Mouse (Mus musculus): ENCODE results near the gene Dvl1. TPM values are rescaled to one million over a fixed set of nuclear protein-coding genes. Genes with fewer than 3 reads are reported as not detected.

Gene Dvl1
- 2.8 and 2.9 TPM in 2 replicates for polyA plus RNA-seq (2015; fragmentation: Nextera tagmentation; extraction: Ambion mirVana)

DNA sequence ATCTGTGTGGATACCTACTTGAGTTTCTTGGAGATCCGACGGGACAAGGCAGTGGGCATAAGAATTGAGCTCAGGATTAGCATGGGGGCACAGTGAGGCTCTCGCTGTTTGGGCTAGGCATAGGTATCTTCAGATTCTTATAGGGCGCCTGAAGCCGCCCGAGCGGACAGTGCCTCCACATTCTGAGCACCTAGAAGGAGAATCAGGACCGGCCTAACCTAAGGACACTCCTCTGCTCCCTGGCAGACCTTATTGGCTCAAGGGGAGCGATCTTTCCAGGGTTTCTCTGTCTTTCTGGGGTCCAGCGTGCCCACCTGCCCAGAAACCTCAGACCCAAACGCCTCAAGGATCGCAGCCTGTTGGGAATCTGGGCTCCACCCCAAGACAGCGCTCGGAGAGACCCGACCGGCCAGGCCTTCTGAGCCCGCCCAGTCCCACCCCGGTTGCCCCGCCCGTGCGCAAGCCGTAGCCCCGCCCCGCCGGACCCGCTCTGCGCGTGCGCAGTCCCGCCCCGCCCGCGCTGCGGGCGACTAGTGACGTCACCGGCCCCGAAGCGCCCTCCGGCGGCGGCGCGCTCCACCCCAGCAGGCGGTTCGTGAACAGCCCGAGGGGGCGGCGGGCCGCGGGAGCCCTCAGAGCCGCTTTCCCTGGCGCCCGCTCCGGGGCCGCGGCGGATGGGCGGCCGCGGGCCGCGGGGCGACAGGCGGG lies at the start of gene Dvl1:
TSS of gene Dvl1 (plus strand) at position 532 of the 708 bp plus-strand sequence.
- peak; percentile 92 for ATAC-seq (ENCODE audit: extremely low read depth, insufficient number of reproducible peaks, low FRiP score, low TSS enrichment)
- peak within 1 kb of the TSS; percentile 98 for H3K4me2 ChIP-seq
- peak within 1 kb of the TSS; percentile 92 for H3K4me3 ChIP-seq
- H3K27ac ChIP-seq (replicated peaks), result peak within 1 kb of the TSS; percentile 70
- H3K9me3 ChIP-seq, result no peaks in the 10 kb centered on the region
- WGBS, result 1% methylated on average over 64 of the region's 65 CpGs
- no peaks in the 10 kb centered on the region for H3K27me3 ChIP-seq (replicated peaks)
- H3K4me1 ChIP-seq, result peaks cover 35% of the 10 kb centered on the region
- H3K9ac ChIP-seq, result peak within 1 kb of the TSS; percentile 97
- peaks cover 22% of the 10 kb centered on the region for H3K36me3 ChIP-seq

DNA sequence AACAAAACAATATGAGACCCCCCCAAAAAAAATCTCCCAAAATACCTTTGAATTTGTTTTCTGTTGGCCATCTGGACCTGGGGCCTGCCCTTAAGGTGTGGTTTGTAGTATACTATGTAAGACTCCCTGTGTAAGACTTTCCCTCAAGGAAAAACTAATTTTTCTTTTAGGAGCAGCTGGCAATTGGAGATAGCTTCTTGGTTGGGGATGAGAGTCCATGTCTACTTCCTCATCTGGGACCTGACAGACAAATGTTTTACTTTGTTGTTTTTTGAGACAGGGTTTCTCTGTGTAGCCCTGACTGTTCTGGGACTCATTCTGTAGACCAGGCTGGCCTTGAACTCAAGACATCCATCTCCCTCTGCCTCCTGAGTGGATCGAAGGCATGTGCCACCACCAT lies 45.1 kb upstream of the Dvl1 start:
- Histone ChIP-seq H3K4me3 (no peak overlapping the region), H3K27me3 (replicated peaks) (peaks cover 21% of the 10 kb centered on the region), H3K4me1 (peaks cover 25% of the 10 kb centered on the region), H3K36me3 (peaks cover 22% of the 10 kb centered on the region), H3K9me3 (no peaks in the 10 kb centered on the region), H3K4me2 (no peak overlapping the region), H3K9ac (no peak overlapping the region), H3K27ac (replicated peaks) (no peak overlapping the region)
- ATAC-seq (ENCODE audit: extremely low read depth, insufficient number of reproducible peaks, low FRiP score, low TSS enrichment), result no peak
- 100% methylated on average over 1 of the region's 1 CpGs for WGBS

- no peak for ATAC-seq (ENCODE audit: extremely low read depth, insufficient number of reproducible peaks, low FRiP score, low TSS enrichment)
- H3K9me3 ChIP-seq, result no peaks in the 10 kb centered on the region
- 6% methylated on average over 12 of the region's 12 CpGs for WGBS
- H3K36me3 ChIP-seq, result peaks cover 29% of the 10 kb centered on the region
- H3K27me3 ChIP-seq (replicated peaks), result peaks cover 19% of the 10 kb centered on the region
- peaks cover 25% of the 10 kb centered on the region for H3K4me1 ChIP-seq
- peak within 1 kb of the TSS; percentile 85 for H3K4me2 ChIP-seq
- peak within 1 kb of the TSS; percentile 76 for H3K27ac ChIP-seq (replicated peaks)
- peak within 1 kb of the TSS; percentile 96 for H3K9ac ChIP-seq
- H3K4me3 ChIP-seq, result peak within 1 kb of the TSS; percentile 97
Measured at GRCm38 (mm10) chr4:155802741-155803339, 44.4 kb upstream of the Dvl1 start, which contains the start of gene Mrpl20. Gene Mrpl20 (plus strand): TSS chr4:155802878.

DNA sequence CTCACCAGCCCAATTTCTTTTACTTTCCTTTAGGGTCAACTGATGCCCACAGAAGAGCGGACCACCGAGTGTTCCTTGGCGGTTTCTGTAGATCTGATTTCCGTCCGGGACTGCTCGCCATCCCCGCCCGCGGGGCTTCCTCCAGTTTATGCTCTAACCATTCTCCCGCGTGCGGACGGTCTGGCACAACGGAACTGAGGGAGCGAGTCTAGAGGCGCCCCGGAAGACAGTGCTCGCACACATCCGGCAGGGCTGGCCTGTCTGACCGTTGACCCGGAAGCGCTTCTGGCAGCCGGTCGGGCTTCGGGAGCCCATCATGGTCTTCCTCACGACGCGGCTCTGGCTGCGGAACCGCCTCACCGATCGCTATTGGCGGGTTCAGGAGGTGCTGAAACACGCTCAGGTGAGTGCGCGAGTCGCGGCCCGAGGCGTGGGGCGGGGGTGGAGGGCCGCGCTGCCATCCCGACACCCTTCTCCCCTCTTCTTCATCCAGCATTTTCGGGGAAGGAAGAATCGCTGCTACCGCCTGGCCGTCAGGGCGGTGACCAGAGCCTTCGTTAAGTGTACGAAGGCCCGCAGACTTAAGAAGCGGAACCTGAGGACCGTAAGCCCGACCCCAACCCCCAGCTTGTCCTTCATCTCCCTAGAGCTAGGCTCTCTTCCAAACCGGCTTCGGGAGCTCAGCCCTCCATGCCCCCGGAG lies 43.7 kb upstream of the Dvl1 start:
- H3K36me3 ChIP-seq, result peaks cover 36% of the 10 kb centered on the region
- peak overlapping the region; percentile 97 for H3K4me3 ChIP-seq
- peaks cover 15% of the 10 kb centered on the region for H3K27me3 ChIP-seq (replicated peaks)
- H3K4me2 ChIP-seq, result peak overlapping the region; percentile 85
- peak overlapping the region; percentile 96 for H3K9ac ChIP-seq
- no peaks in the 10 kb centered on the region for H3K9me3 ChIP-seq
- ATAC-seq (ENCODE audit: extremely low read depth, insufficient number of reproducible peaks, low FRiP score, low TSS enrichment), result peak; percentile 96
- under 1% methylated on average over 58 of the region's 58 CpGs for WGBS
- peak overlapping the region; percentile 76 for H3K27ac ChIP-seq (replicated peaks)
- peaks cover 25% of the 10 kb centered on the region for H3K4me1 ChIP-seq

DNA sequence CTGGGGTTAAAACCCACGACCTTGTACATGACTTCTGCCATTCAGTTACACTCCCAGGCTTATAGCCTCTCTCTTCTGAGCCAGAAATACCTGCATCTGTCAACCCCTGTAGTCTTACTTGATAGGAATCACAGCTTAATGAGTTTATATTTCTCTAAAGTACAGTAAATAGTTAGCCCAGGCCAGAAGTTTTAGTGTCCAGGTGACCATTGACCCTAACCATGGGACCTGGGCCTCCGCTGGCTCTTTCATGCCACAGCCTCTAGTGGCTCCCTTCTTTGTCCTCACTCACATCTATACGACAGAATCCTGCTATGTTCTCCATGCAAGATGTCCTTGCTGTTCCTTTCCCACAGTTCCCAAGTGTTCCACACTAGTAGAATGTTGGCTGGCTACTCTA lies 39.4 kb upstream of the Dvl1 start:
- Histone ChIP-seq H3K36me3 (peaks cover 63% of the 10 kb centered on the region), H3K4me1 (peaks cover 32% of the 10 kb centered on the region), H3K4me3 (no peak overlapping the region), H3K9me3 (no peaks in the 10 kb centered on the region), H3K4me2 (no peak overlapping the region), H3K27ac (replicated peaks) (no peak overlapping the region), H3K9ac (no peak overlapping the region), H3K27me3 (replicated peaks) (no peaks in the 10 kb centered on the region)
- ATAC-seq (ENCODE audit: extremely low read depth, insufficient number of reproducible peaks, low FRiP score, low TSS enrichment), result no peak
- 82% methylated on average over 3 of the region's 3 CpGs for WGBS

- H3K27me3 ChIP-seq (replicated peaks), result no peaks in the 10 kb centered on the region
- under 1% methylated on average over 60 of the region's 60 CpGs for WGBS
- H3K27ac ChIP-seq (replicated peaks), result peak within 1 kb of the TSS; percentile 95
- H3K9ac ChIP-seq, result peak within 1 kb of the TSS; percentile 100
- no peaks in the 10 kb centered on the region for H3K9me3 ChIP-seq
- H3K36me3 ChIP-seq, result peaks cover 78% of the 10 kb centered on the region
- peak within 1 kb of the TSS; percentile 100 for H3K4me3 ChIP-seq
- peak within 1 kb of the TSS; percentile 96 for H3K4me2 ChIP-seq
- ATAC-seq (ENCODE audit: extremely low read depth, insufficient number of reproducible peaks, low FRiP score, low TSS enrichment), result peak; percentile 98
- H3K4me1 ChIP-seq, result peaks cover 27% of the 10 kb centered on the region
Measured at GRCm38 (mm10) chr4:155811929-155812664, 35.1 kb upstream of the Dvl1 start, which contains the start of gene Ccnl2. Gene Ccnl2 (plus strand): TSS chr4:155812489.

- 1% methylated on average over 49 of the region's 49 CpGs for WGBS
- peaks cover 78% of the 10 kb centered on the region for H3K36me3 ChIP-seq
- ATAC-seq (ENCODE audit: extremely low read depth, insufficient number of reproducible peaks, low FRiP score, low TSS enrichment), result peak; percentile 61
Measured at GRCm38 (mm10) chr4:155812665-155813181, 34.5 kb upstream of the Dvl1 start.

GRCm38 (mm10) chr4:155817533-155817932 lies 29.7 kb upstream of the Dvl1 start:
- Histone ChIP-seq H3K9ac (no peak overlapping the region), H3K9me3 (no peaks in the 10 kb centered on the region), H3K27ac (replicated peaks) (no peak overlapping the region), H3K4me1 (peaks cover 18% of the 10 kb centered on the region), H3K27me3 (replicated peaks) (no peaks in the 10 kb centered on the region), H3K4me3 (no peak overlapping the region), H3K36me3 (peaks cover 90% of the 10 kb centered on the region), H3K4me2 (no peak overlapping the region)
- 86% methylated on average over 4 of the region's 4 CpGs for WGBS
- ATAC-seq (ENCODE audit: extremely low read depth, insufficient number of reproducible peaks, low FRiP score, low TSS enrichment), result no peak

More at GRCm38 (mm10) chr4:155812665-155813181, 34.5 kb upstream of the Dvl1 start:
- H3K4me1 ChIP-seq, result peaks cover 27% of the 10 kb centered on the region
- no peaks in the 10 kb centered on the region for H3K27me3 ChIP-seq (replicated peaks)
- H3K27ac ChIP-seq (replicated peaks), result peak overlapping the region; percentile 92
- peak overlapping the region; percentile 100 for H3K4me3 ChIP-seq
- H3K4me2 ChIP-seq, result peak overlapping the region; percentile 96
- no peaks in the 10 kb centered on the region for H3K9me3 ChIP-seq
- peak overlapping the region; percentile 100 for H3K9ac ChIP-seq

- no peaks in the 10 kb centered on the region for H3K9me3 ChIP-seq
- no peak overlapping the region for H3K27ac ChIP-seq (replicated peaks)
- ATAC-seq (ENCODE audit: extremely low read depth, insufficient number of reproducible peaks, low FRiP score, low TSS enrichment), result no peak
- no peak overlapping the region for H3K4me2 ChIP-seq
- H3K9ac ChIP-seq, result no peak overlapping the region
- no peaks in the 10 kb centered on the region for H3K27me3 ChIP-seq (replicated peaks)
- no peak overlapping the region for H3K4me3 ChIP-seq
- WGBS, result 79% methylated on average over 7 of the region's 7 CpGs
- H3K4me1 ChIP-seq, result no peaks in the 10 kb centered on the region
- peaks cover 97% of the 10 kb centered on the region for H3K36me3 ChIP-seq
Measured at GRCm38 (mm10) chr4:155821025-155821424, 26.2 kb upstream of the Dvl1 start.

DNA sequence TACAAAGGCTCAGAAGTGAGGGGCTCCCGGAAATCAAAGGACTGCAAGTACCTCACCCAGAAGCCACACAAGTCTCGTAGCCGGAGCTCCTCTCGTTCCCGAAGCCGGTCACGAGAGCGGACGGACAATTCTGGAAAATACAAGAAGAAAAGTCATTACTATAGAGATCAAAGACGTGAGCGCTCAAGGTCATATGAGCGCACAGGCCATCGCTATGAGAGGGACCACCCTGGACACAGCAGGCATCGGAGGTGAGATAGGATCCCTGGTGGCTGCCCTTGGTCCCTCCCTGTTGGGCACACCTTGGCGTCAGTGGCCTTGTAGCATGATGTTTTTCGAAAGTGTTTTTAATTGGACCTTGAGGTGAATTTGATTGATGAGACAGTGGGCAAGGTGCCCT lies 23.8 kb upstream of the Dvl1 start:
- no peak overlapping the region for H3K4me3 ChIP-seq
- no peak overlapping the region for H3K9ac ChIP-seq
- no peaks in the 10 kb centered on the region for H3K4me1 ChIP-seq
- no peaks in the 10 kb centered on the region for H3K9me3 ChIP-seq
- H3K36me3 ChIP-seq, result peaks cover 98% of the 10 kb centered on the region
- no peak overlapping the region for H3K4me2 ChIP-seq
- H3K27me3 ChIP-seq (replicated peaks), result no peaks in the 10 kb centered on the region
- H3K27ac ChIP-seq (replicated peaks), result no peak overlapping the region
- ATAC-seq (ENCODE audit: extremely low read depth, insufficient number of reproducible peaks, low FRiP score, low TSS enrichment), result no peak
- 92% methylated on average over 16 of the region's 16 CpGs for WGBS

All from heart, embryonic 13.5 days (tissue).